Mouse (Mus musculus): ENCODE results near the gene Grasp.

Grasp gene

DNA sequence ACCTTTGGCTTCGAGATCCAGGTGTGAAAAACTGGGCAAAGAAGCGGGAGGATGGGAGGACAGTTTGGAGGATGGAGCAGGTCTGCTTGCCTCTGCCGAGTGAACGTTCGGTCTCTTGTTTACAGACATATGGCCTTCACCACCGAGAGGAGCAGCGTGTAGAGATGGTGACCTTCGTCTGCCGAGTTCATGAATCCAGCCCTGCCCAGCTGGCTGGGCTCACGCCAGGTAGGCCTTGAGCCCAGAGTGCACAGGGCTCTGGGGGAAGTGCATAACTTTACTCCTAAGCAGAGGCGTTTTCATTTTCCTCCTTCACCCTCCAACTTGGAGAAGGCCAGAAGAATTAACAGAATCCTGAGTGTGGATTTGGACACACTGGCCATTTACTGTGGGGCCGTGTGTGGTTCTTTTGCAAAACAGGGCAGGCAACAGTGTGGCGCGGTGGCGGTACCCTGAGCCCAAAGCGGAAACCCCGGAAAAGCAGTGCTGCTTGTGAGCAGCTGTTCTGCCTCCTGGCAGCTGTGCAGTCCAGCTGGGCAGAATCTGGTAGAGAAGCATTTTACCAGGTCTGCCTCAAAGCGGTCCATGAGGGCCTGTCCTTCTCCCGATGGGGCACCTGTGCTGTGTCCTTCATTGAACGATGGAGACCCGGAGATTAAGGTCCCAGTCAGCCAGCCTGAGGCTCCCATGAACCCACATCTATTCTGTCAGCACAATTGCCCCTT, 5.0 kb downstream of the Grasp start:
- no peak for DNase-seq

DNA sequence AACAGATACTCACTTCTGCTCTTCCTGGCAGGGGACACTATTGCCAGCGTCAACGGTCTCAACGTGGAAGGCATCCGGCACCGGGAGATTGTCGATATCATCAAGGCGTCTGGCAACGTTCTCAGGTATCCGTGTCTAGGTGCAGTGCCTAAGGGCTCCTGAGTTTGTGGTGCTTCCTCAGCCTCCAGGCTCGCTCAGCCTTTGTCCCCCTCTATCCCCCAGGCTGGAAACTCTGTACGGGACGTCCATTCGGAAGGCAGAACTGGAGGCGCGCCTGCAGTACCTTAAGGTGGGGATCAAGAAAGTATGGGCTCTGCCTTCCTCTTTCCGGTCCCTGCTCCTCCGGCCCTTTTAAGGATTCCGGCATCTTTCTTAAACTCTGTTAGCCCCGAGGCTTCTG, 6.5 kb downstream of the Grasp start:
- DNase-seq: no peak

DNA sequence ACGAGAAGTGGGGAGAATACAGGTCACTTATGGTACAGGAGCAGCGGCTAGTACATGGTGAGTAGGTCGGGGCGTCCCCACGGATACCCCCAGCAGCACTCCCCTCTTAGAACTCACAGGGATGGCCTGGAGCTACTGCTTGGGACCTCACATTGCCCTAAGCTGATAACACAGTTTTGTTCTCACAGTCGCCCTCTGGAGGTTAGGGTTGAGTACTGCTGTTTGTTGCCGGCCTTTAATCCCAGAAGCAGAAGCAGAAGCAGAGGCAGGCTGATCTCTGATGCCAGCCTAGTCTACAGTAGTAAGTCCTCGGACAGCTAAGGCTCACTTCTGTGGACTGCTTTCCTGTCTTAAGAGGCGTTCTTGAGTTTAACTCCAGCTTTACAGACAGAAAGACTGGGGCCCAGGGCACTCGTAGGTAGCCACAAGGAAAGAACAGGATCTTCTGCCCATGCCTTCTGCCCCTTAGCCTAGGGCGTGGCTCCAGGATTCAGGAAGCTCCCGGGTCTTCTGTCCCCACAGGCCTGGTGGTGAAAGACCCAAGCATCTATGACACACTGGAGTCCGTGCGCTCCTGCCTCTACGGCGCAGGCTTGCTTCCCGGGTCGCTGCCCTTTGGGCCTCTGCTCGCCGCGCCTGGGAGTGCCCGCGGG, 7.1 kb downstream of the Grasp start:
- no peak for DNase-seq

DNA sequence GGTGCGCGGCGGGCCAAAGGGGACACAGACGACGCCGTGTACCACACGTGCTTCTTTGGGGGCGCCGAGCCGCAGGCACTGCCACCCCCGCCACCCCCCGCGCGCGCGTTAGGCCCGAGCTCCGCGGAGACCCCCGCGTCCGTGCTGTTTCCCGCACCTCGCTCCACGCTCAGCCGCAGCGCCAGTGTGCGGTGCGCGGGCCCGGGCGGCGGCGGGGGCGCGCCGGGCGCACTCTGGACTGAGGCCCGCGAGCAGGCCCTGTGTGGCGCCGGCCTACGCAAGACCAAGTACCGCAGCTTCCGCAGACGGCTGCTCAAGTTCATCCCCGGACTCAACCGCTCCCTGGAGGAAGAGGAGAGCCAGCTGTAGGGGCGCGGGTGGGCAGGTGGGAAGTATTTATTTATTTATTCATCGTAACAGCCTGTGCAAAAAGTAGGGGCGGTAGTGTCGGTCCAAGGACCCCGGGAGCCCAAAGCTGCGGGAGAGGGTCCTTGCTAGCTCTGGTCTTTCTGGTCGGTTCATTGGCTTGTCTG, 7.7 kb downstream of the Grasp start:
- no peak for DNase-seq

DNA sequence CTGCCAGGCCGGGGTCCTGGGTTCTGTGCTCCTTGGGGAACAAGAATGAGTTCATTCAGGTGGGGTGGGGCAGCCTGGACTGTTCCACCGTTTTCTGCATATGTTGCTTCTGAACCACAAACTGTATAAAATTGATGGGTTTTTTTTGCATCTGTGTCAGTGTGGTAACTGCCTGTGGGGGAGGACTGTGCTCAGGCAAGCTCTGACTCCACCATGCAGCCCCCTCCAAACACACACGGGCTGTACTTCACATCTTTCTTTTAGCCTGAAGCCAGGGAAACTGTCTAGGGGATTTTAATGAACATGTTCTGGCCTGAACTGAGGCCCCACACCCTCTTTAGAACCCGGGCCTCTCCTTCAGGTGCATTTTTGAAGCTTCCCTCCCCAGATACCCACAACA, 8.6 kb downstream of the Grasp start:
- no peak for DNase-seq

DNA sequence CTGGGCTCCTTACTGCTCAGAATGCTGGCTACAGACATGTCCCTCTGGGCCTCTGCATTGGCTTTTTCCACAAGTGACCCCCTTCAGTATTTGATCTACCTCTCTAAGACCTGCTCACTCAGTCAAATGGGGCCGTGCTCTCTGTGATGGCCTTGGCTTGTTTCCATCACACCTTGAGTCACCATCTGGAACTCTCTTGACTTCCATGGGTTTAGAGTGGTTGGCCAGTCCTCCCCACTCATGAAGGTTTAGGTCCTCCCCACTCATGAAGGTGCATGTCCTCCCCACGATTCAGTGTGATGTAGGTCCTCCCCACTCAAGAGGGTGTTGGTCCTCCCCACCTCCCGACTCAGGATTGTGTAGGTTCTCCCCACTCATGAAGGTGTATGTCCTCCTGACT, 9.2 kb downstream of the Grasp start:
- no peak for DNase-seq

DNA sequence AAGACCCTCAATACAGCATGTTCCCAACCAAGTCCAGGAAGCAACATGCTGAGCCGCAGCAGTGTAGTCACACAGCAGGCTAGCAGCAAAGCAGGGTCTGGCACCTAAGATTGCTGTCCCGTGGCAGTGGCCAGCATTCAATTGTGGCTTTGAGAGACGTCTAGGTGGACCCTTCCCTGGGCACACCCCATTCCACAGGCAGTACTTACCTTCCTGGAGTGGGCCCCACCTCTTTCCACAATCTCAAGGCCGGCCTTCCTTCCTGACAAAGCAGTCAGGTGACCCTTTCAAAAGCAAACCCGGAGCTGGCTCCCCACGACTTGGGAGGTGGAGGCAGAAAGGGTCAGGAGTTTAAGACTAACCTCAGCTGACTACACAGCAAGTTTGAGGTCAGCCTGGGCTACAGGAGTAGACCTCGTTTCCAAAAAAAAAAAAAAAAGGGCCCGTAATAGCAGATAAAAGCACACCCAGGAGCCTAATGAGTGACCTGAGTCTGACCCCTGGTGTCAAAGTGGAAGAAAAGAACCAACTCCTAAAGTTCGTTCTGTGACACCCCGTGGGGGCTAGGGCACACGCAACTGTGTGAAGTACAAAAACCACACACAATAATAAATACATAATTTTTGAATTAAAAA, 9.8 kb downstream of the Grasp start:
- DNase-seq: no peak

DNA sequence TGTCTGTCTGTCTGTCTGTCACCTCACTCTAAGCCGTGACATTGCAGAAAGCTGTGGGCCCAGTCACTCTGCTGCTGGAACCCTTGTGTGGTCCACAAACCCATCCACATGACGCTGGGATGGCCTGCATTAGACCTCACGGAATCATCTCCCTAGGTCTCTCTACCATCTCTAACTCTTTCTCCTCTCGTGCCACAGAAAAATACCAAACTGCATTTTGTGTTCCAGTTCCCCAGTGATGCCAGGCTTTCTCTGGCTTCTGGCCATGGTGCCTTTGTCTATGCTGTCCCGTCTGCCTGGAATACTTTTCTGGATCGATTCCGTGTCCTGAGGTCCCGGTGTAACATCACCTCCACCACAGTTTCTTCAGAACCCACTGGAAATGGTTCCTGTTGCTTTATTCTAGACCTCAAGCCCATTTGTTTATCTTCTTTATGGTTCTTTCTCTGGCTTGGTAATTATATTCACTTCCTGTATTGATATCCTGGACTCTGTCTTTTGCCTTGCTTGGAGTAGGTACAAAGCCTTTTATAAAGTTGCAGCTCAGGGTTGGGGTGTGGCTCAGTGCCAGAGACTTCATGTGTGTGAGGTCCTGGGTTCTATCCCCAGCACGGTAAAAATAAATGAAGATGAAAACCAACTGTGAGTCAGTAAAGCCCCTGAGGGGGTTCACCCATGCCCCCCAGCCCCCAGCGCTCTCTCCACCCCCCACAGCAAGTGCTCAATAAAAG, 10.8 kb downstream of the Grasp start:
- no peak for DNase-seq

DNA sequence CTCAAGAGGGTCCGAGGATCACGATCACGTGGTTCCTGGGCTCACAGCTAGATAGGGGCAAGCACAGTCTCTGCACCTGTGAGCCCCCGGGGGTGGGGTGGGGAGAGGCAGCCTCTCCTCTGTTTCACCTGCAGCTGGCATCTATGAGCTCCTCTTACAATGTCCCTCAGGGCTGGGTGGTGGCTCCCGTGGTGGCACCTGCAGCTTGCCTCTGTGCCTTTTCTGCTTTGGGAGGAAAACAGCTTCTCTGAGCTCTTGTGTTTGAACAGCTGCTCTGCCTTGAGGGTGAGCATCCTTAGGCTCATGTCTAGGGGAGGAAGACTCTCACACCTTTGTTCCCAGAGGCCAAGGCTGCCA, 11.3 kb downstream of the Grasp start:
- no peak for DNase-seq

DNA sequence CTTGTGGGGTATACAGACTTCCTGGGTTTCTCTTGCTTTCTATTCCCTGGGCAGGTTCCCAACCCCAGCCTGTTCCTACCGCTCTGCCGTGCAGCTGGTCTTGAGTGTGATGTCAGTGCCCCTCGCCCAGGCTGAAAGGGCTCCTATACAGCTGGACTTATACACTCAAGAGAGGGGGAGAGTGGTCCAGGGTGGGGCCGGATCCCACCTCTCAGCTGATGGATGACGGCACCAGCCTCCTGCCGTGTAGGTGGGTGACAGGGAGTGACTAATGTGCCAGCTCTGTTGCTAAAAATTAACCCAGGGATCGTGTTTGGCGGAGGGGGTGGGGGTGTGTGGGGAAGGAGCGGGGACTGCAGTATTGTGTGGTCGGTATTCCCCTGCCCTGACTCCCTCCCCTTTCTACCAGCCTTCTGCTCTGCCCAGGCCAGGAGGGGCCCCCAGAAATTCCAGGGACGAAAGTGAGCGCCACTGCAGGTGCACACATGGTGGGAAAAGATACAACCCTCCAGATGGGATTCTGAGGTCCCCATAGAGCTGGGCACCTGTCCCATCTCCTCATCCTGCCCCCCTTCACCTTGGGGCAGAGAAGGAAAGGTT, 11.8 kb downstream of the Grasp start:
- DNase-seq: peak; percentile 76

DNA sequence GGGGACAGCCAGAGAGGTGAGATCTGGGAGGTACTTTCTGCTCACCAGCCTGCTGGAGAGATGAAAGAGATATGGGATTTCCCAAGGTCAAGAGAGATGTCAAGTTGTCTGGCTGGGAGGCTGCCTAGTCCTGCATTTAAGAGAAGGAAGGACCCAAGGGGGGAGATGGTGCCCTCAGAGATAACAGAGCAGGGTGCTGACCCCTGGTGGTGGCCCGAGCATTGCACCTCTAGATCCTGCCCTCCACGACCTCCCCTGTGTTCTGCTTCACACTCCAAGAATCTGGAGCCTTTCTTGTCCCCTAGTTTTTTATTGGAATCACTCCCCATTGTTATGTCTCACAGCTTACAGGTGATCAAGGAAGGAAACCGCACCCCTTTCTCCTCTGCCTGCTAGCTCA, 12.9 kb downstream of the Grasp start:
- DNase-seq: no peak

DNA sequence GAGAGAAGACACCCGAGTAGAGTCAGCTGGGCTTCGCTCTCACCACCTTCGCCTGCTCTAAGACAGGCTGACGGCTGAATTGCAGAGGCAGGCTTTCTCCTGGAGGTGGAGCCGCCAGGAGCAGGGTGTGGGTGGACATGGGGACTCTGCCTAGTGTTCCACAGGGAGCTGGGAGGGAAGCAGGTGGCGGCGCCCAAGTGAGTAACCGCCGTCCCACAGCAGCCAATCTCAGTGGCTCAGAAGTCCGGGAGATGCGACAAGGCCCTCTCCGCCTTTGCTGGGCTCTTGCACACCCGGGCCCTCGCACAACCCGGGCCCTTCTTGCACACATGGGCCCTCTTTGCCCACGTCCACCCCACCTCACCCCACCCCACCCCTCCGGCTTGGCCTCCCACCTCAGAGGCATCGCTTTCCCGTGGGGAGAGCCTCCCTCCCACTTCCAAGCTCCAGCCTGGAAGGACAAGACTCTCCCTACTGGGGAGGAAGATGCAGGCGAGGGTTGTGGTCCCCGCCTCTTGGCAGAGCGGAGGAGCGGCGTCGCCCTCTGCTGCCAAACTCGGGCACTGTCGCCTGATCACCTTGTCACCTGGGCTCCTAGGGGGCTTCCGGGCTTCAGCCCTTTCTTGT, 15.0 kb downstream of the Grasp start:
- DNase-seq: peak; percentile 86

DNA sequence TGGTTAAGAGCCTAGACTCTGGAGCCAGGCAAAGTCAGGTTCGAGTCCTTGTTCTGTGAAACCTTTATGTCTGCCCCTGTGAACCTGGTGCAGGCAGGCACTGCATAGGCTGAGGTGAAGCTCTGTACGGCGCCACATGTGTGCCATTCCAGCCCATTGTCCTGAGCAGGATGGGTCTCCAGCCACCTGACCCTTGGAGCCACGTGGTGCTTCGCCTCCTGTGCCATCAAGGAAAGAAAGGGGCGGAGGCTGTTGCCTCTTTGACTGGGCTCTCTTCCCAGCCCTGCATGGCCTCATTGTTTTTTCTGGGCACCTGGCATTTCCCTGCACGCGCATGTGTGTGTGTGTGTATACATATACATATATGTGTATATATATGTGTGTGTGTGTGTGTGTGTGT, 15.8 kb downstream of the Grasp start:
- DNase-seq: no peak

DNA sequence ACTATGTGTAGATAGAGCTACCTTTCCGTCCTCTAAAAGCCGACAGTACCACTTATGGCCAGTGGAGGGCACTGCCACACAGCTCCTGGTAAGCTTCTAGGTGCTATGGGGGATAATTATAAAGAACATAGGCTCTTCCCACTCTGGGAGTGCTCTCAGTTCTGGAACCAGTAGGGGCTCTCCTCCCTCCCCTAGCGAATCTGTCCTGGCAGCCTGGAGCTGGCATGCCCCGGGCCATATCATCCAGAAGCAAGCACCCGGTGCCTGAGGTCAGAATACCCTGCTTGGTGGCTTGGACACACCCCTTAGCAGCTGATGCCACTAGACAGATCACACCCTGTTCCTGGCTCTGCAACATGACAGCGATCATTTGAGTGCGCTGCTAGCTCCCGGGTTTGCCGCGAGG, 16.8 kb downstream of the Grasp start:
- peak; percentile 89 for DNase-seq

DNA sequence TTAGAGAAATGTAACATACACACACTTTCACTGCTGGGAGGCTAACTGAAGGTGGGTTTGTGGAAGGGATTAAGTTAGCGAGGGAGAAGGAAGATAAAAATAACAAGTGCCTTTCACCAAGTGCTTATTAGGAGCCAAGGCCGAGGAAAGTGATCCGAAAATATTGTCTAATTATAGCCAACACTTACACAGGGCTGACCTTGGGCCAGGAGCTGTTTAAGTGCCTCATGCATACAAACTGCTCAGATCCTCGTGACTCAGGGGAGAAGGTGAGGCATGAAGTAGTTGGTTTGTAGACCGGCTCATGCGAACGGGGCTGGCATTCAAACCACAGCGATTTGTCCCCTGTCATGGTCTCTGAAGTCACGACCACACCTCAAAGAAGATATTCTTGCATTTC, 17.2 kb downstream of the Grasp start:
- DNase-seq: no peak

DNA sequence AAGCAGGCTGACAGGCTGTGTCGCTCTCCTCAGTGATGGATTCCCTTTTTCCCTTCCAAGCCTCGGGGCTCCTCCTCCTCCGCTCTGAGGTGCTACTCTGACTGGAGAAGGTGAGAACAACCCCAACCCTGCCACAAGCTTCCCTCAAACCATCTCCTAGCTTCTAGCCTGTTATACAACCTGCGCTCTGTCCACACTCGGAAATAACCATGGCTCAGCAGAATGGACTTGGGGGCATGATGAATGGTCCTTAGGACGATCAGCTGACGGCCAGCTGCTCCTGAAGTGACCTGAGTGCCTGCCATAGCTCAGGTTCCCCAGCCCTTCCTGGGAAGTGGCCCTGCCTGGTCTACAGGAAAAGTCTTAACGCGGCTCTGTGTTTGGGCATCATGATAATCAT, 17.9 kb downstream of the Grasp start:
- no peak for DNase-seq

DNA sequence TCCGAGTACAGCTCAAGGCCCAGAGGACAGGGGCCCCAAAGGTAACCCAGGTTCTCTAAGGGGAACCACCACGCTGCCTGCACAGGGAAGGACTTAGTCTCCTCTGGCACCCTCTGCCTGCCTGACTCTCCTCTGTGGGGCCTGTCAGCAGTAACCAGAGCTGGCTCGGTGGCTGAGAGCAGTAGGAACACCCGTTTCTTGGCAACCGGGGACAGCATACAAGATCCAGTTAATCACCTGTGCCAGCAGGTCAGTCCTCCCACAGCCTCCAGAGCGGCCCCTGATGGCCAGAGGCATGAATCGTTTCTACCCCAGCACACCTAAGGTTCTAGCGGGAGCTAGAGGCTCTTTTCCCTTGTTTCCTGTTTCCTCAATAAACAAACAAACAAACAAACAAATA, 18.7 kb downstream of the Grasp start:
- DNase-seq: no peak

DNA sequence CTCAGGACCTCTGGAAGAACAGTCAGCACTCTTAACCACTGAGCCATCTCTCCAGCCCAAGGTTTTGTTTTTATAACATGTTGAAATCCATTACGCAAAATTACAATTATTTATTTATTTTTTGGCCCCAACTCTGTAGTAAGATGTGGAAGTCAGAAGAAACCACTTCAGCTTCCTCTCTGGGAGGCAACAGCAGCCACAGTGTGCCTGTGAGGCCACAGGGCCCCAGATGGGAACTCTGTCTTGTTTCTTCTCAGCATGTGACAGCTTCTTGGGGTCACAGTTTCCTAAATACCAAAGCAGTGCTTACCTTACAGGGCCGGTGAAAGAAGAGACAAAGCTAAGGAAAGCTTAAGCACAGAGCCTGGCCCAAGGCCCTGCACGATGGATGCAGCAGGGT, 20.0 kb downstream of the Grasp start:
- no peak for DNase-seq

DNA sequence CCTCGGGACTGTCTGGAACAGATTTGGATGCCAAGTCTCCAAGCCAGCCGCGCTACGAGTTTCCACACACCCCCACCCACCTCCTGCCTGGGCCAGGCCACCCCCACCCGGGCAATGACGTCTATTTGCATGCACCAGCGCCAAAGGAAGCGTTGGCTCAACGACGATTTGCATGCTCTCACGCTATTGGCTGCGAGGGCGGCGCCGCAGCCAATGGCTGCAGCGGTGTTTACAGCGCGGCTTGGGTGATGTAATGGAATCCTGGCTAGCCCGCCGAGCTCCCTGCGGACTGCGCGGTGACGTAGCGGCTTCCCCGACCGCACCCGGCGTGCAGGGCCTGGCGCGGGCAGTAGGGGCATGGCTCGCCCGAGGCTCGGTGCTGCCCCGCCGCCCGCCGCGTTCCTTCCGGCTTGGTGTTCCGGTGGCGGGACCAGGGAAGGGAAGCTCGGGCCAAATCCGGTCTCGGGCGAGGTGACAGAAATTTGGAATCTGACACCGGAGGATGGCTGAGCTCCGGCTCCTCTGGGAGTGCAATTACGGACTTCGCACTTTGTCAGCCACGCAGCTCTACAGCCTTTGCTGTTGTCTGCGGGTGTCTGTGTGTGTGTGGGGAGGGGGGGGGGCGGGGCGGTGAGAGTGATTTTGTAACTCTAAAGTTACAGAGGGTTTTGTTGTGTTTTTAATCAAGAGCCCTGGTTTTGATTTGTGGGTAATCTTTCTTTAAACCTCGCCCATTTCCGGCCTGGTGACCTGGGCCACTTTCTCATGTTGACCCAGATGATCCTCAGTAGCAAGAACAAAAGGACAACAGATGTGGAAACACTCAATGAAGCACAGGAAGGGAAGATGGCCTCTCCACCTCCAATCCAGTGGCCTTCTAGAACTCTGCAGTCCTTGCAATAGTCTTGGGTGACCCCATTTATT, 22.5 kb downstream of the Grasp start:
- DNase-seq: peak; percentile 96

DNA sequence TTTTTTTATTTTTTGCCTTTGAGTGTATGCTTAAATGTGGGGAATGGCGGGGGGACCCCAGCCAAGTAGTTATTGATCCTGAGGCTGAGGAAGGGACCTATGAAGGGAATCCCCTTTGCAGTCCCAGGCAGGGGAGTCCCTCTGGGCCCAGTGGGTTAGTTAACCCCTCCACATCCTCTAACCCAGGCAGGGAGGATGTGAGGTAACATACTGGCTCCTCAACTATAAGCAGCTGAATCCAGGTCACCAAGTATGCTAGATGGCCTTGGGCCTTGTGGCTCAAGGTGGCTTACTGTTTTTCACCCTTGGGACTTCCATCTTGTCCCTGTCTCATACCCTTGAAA, 23.1 kb downstream of the Grasp start:
- DNase-seq: no peak

DNA sequence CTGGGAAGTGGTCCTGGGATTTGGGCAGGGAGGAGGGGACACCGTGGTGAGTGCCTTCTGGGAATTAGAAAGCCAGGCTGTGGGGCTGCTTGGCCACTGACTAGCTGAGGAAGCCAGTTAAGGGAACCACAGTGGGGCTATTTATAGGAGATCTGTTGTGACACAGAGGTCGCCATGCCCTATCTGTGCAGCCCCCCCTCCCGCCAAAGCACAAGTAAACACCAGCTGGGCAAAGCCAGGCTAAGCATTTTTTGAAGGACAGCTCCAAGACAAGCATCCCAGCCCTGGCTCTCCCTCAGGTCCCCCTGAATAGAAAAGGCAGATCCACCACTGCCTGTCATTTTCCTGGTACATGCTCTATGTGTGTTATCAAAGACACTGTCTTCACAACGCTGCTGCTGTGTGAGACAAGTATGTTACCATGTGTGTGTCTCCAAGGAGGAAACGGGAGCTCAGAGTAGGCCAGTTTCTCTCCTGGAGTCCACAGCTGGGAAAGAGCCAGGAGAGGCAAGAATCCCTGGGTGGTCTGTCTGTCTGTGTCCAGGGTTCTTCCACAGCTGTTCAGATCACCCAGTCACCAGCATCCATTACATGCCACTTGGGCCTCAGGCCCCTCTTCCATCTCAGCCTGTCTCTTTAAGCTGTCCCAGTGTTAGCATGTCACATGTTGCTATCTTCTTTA, 24.2 kb downstream of the Grasp start:
- no peak for DNase-seq

Measured in right cerebral cortex, postnatal 25 days (tissue).